Mouse (Mus musculus): ENCODE results near the gene Inpp5a.

DNA sequence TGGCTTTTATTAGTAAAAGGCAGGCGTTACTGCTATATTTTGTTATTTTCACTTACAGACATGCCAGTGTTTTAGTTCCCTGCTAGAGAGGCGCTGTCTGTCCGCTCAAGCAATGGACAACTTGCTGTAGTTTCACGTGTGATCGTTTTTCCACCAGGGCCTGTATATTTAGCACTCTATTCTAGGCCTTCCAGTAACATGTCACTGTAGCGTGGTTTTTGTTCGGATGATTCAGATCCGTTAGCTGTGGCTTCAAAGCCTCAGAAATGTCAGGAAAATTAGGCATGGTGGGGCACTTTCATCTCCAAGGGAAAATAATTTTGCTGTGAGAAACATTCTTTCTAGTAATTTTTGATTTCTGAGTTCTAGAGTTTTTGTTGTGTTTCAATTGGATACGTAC, 2.0 kb downstream of the Inpp5a start:
- TF ChIP-seq POLR2A (IDR thresholded peaks at IDR 0.05; ENCODE audit: insufficient read length, low read depth), result no peak
- no peak for TF ChIP-seq USF1 (IDR thresholded peaks at IDR 0.05; ENCODE audit: low read depth)
- TF ChIP-seq MAX (IDR thresholded peaks at IDR 0.05; ENCODE audit: low read depth), result no peak
- no peak for TF ChIP-seq TCF12 (IDR thresholded peaks at IDR 0.05; ENCODE audit: insufficient read depth, poor library complexity, severe bottlenecking)
- TF ChIP-seq POLR2AphosphoS2 (IDR thresholded peaks at IDR 0.05; ENCODE audit: insufficient read length, low read depth), result no peak
- no peak for TF ChIP-seq E2F4 (IDR thresholded peaks at IDR 0.05; ENCODE audit: insufficient read depth)
- no peak for TF ChIP-seq CEBPB (IDR thresholded peaks at IDR 0.05; ENCODE audit: insufficient read depth, poor library complexity, severe bottlenecking)
- TF ChIP-seq MYOD1 (IDR thresholded peaks at IDR 0.05; ENCODE audit: control insufficient read depth in 1 of 3, insufficient read length in 2 of 3, low read depth in 2 of 3), result no peak
- TF ChIP-seq MYOG (IDR thresholded peaks at IDR 0.05; ENCODE audit: control insufficient read depth in 1 of 3, insufficient read depth in 1 of 3, insufficient read length in 2 of 3, low read depth in 2 of 3), result no peak
- no peak for TF ChIP-seq SRF (IDR thresholded peaks at IDR 0.05; ENCODE audit: control insufficient read depth, insufficient read length, low read depth)
- TF ChIP-seq REST (IDR thresholded peaks at IDR 0.05; ENCODE audit: insufficient read depth, insufficient read length), result no peak
- TF ChIP-seq TCF3 (IDR thresholded peaks at IDR 0.05; ENCODE audit: insufficient read length, low read depth), result no peak

Data from myocyte (in vitro differentiated cells).